Mouse (Mus musculus): Measurements from ENCODE around the gene Gm28635. TPM values are rescaled to one million over a fixed set of nuclear protein-coding genes. Genes with fewer than 3 reads are reported as not detected.

Gene Gm28635
- total and polyA plus RNA-seq, 3 experiments, result not detected

GRCm38 (mm10) chr2:84662866-84663265 is 15.0 kb downstream of the Gm28635 start:
- H3K9me3 ChIP-seq (replicated peaks; ENCODE audit: low read length), result peaks cover 2% of the 10 kb centered on the region
- peak; percentile 69 for DNase-seq (ENCODE audit: extremely low read depth)
- no peak overlapping the region for H3K4me3 ChIP-seq (replicated peaks in 1 of 3; ENCODE audit: low read depth in 2 of 3, low read length in 2 of 3, poor library complexity in 1 of 3)
- H3K27me3 ChIP-seq (replicated peaks), result no peaks in the 10 kb centered on the region
- H3K4me2 ChIP-seq (ENCODE audit: insufficient read depth, low read depth, poor library complexity, severe bottlenecking), result no peak overlapping the region
- TF ChIP-seq BHLHE40 (IDR thresholded peaks at IDR 0.05; ENCODE audit: low read depth, low read length), result no peak
- peak; percentile 64 for TF ChIP-seq SMC3 (IDR thresholded peaks at IDR 0.05; ENCODE audit: low read depth, low read length)
- no peak for TF ChIP-seq MEF2A (IDR thresholded peaks at IDR 0.05; ENCODE audit: borderline replicate concordance, low read depth, low read length)
- TF ChIP-seq MAZ (IDR thresholded peaks at IDR 0.05; ENCODE audit: low read depth, low read length), result no peak
- no peak for TF ChIP-seq TBP (conservative IDR thresholded peaks at IDR 0.05; ENCODE audit: low read depth, low read length)
- TF ChIP-seq CTCF (conservative IDR thresholded peaks at IDR 0.05 in 1 of 2, IDR thresholded peaks at IDR 0.05 in 1 of 2; ENCODE audit: low read depth in 2 of 2, low read length in 2 of 2), result peak; percentile 31 to 69; a peak in 3 of 4 replicates
- peak; percentile 17; the same call in 1 of the 2 replicates for TF ChIP-seq ZC3H11A (IDR thresholded peaks at IDR 0.05; ENCODE audit: low read depth, low read length)
- TF ChIP-seq RAD21 (IDR thresholded peaks at IDR 0.05; ENCODE audit: low read depth, low read length), result peak; percentile 71
- no peak for TF ChIP-seq UBTF (IDR thresholded peaks at IDR 0.05; ENCODE audit: low read depth, low read length)
- TF ChIP-seq RCOR1 (conservative IDR thresholded peaks at IDR 0.05; ENCODE audit: low read depth, low read length), result no peak
- no peak overlapping the region for H3K9ac ChIP-seq (ENCODE audit: insufficient read depth, low read depth)
- no peaks in the 10 kb centered on the region for H3K79me2 ChIP-seq (replicated peaks; ENCODE audit: control insufficient read depth, extremely low read depth, insufficient read depth, poor library complexity, severe bottlenecking)
- in situ Hi-C loops (cut with MboI; ENCODE audit: low pct_ligation_motif_present, low pct_unique_long_range_greater_than_20kb, low sequenced_read_pairs), result loop anchor here (25.0 kb wide), 1 partner anchor 201 kb away; no protein-coding TSS in a partner anchor
- dilution Hi-C loops (cut with MboI; ENCODE audit: extremely low pct_ligation_motif_present, extremely low pct_unique_long_range_greater_than_20kb, low sequenced_read_pairs), result no loop called here
- H3K4me1 ChIP-seq (ENCODE audit: control insufficient read depth in 1 of 2, insufficient read depth in 2 of 2), result peaks cover 3 to 5% of the 10 kb centered on the region in 2 experiments; a peak in 1 of 4 replicates
- peaks cover 0 to 4% of the 10 kb centered on the region in 2 experiments for H3K36me3 ChIP-seq (replicated peaks in 1 of 2; ENCODE audit: control insufficient read depth in 1 of 2, insufficient read depth in 1 of 2, low read length in 1 of 2)
- no peak overlapping the region for H3K27ac ChIP-seq (ENCODE audit: insufficient read depth, low read depth)

GRCm38 (mm10) chr2:84660253-84660652 is 17.6 kb downstream of the Gm28635 start:
- H3K36me3 ChIP-seq (replicated peaks in 1 of 2; ENCODE audit: control insufficient read depth in 1 of 2, insufficient read depth in 1 of 2, low read length in 1 of 2), result no peaks in the 10 kb centered on the region
- dilution Hi-C loops (cut with MboI; ENCODE audit: extremely low pct_ligation_motif_present, extremely low pct_unique_long_range_greater_than_20kb, low sequenced_read_pairs) (no loop called here), in situ Hi-C loops (cut with MboI; ENCODE audit: low pct_ligation_motif_present, low pct_unique_long_range_greater_than_20kb, low sequenced_read_pairs) (loop anchor here (25.0 kb wide), 1 partner anchor 198 kb away; no protein-coding TSS in a partner anchor)
- H3K79me2 ChIP-seq (replicated peaks; ENCODE audit: control insufficient read depth, extremely low read depth, insufficient read depth, poor library complexity, severe bottlenecking), result no peaks in the 10 kb centered on the region
- peak; percentile 74 for DNase-seq (ENCODE audit: extremely low read depth)
- H3K9ac ChIP-seq (ENCODE audit: insufficient read depth, low read depth), result no peak overlapping the region
- H3K9me3 ChIP-seq (replicated peaks; ENCODE audit: low read length), result peaks cover 2% of the 10 kb centered on the region
- H3K4me2 ChIP-seq (ENCODE audit: insufficient read depth, low read depth, poor library complexity, severe bottlenecking), result no peak overlapping the region
- H3K4me3 ChIP-seq (replicated peaks in 1 of 3; ENCODE audit: low read depth in 2 of 3, low read length in 2 of 3, poor library complexity in 1 of 3), result no peak overlapping the region
- no peaks in the 10 kb centered on the region for H3K27me3 ChIP-seq (replicated peaks)
- peaks cover 3 to 14% of the 10 kb centered on the region in 2 experiments; a peak in 3 of 4 replicates for H3K4me1 ChIP-seq (ENCODE audit: control insufficient read depth in 1 of 2, insufficient read depth in 2 of 2)
- no peak overlapping the region for H3K27ac ChIP-seq (ENCODE audit: insufficient read depth, low read depth)
- TF ChIP-seq RAD21 (IDR thresholded peaks at IDR 0.05; ENCODE audit: low read depth, low read length) (peak; percentile 41), ZNF384 (IDR thresholded peaks at IDR 0.05; ENCODE audit: low read depth, low read length) (no peak), MAFK (IDR thresholded peaks at IDR 0.05; ENCODE audit: insufficient replicate concordance, low read length) (no peak), UBTF (IDR thresholded peaks at IDR 0.05; ENCODE audit: low read depth, low read length) (no peak), IRF4 (IDR thresholded peaks at IDR 0.05; ENCODE audit: low read depth, low read length) (peak; percentile 55; the same call in 1 of the 2 replicates), JUND (conservative IDR thresholded peaks at IDR 0.05; ENCODE audit: low read depth, low read length) (no peak), ELF1 (IDR thresholded peaks at IDR 0.05; ENCODE audit: low read depth, low read length) (peak; percentile 66; the same call in 1 of the 2 replicates), PAX5 (IDR thresholded peaks at IDR 0.05; ENCODE audit: low read length) (no peak), MYC (IDR thresholded peaks at IDR 0.05; ENCODE audit: low read depth, low read length) (no peak), TCF12 (IDR thresholded peaks at IDR 0.05; ENCODE audit: low read depth, low read length) (no peak), NELFE (IDR thresholded peaks at IDR 0.05; ENCODE audit: low read depth, low read length) (no peak), ETS1 (conservative IDR thresholded peaks at IDR 0.05; ENCODE audit: low read depth, low read length) (no peak), SMC3 (IDR thresholded peaks at IDR 0.05; ENCODE audit: low read depth, low read length) (peak; percentile 83), NRF1 (IDR thresholded peaks at IDR 0.05; ENCODE audit: low read depth, low read length) (no peak), POLR2A (IDR thresholded peaks at IDR 0.05; ENCODE audit: low read depth, low read length) (no peak), CTCF (conservative IDR thresholded peaks at IDR 0.05 in 1 of 2, IDR thresholded peaks at IDR 0.05 in 1 of 2; ENCODE audit: low read depth in 2 of 2, low read length in 2 of 2) (peak; percentile 36 to 80; a peak in 3 of 4 replicates), SIN3A (IDR thresholded peaks at IDR 0.05; ENCODE audit: low read length) (no peak)

Data from CH12.LX (cell line).